Mouse (Mus musculus) megakaryocyte, embryonic 14.5 days (primary cell): ENCODE measurements at regions not wholly inside any gene's neighbourhood (a gene's known extent, or its start where the extent isn't known, plus 50 kb on each side); places are given as distances from the start of the nearest gene placed in this dataset.

Experiments used
- FLI1 ChIP-seq: IDR thresholded peaks from 2 replicates; pipeline ENCODE4 v1.6.1; 2012; ENCODE audit warnings: low read length, inconsistent platforms, mixed read lengths
- GATA1 ChIP-seq: IDR thresholded peaks from 3 replicates; pipeline ENCODE4 v1.6.1; 2012; ENCODE audit warnings: mixed read lengths, low read length, inconsistent platforms, borderline replicate concordance

- no peak for TF ChIP-seq GATA1
- no peak for TF ChIP-seq FLI1
These were observed 68.8 kb downstream of the Hif1an start for GRCm38 (mm10) chr19:44631356-44632007.
